Mouse (Mus musculus): ENCODE results near the gene Trnt1.

- no peak for TF ChIP-seq CTCF (IDR thresholded peaks at IDR 0.05)
- TF ChIP-seq POLR2A (IDR thresholded peaks at IDR 0.05; ENCODE audit: insufficient read depth, low read depth, low read length), result no peak
These were observed 24.2 kb downstream of the Trnt1 start for GRCm38 (mm10) chr6:106793088-106793487.
